Mouse (Mus musculus): ENCODE results near the gene Lmx1a. TPM values are rescaled to one million over a fixed set of nuclear protein-coding genes. Genes with fewer than 3 reads are reported as not detected.

Lmx1a gene
- total RNA-seq, 1 experiment from 2014 or later = not detected

DNA sequence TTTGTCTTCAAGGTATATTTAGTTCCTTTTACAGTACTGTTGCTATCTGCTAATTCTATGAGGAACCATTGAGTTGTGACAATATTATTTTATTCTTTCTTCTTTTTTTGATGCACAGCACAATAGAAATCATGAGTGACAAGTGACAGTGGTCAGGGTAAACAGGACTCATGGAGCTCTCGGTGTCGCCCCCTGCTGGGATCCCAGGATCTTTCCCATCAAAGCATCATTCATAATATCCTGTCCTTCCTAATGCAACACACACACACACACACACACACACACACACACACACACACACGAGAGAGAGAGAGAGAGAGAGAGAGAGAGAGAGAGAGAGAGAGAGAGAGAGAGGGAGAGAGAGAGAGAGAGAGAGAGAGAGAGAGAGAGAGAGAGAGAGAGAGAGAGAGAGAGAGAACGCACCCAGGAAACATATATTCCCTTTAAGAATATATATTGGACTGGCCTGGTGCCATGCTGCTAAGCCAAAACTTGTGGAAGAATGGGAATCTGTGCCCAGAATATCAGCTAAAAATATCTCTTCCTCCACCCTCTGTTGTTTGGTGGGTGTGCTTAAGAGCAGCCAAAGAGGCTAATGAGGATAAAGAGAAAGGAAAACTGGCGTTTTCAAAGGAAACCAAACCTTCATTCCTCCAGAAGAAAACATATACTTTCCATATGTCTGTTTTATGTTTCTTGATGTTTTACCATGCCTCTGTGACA is 90.9 kb downstream of the Lmx1a start:
- no peak for ATAC-seq (replicated peaks; ENCODE audit: low read depth, poor library complexity, severe bottlenecking)

GRCm38 (mm10) chr1:167781787-167782484 is 92.9 kb downstream of the Lmx1a start:
- ATAC-seq (replicated peaks; ENCODE audit: low read depth, poor library complexity, severe bottlenecking) = peak; percentile 80

GRCm38 (mm10) chr1:167784067-167784466 is 95.0 kb downstream of the Lmx1a start:
- ATAC-seq (replicated peaks; ENCODE audit: low read depth, poor library complexity, severe bottlenecking) = no peak

GRCm38 (mm10) chr1:167788684-167789413 is 99.8 kb downstream of the Lmx1a start:
- no peak for ATAC-seq (replicated peaks; ENCODE audit: low read depth, poor library complexity, severe bottlenecking)

- ATAC-seq (replicated peaks; ENCODE audit: low read depth, poor library complexity, severe bottlenecking) = no peak
Observed at GRCm38 (mm10) chr1:167789448-167789847, 100.4 kb downstream of the Lmx1a start.

- ATAC-seq (replicated peaks; ENCODE audit: low read depth, poor library complexity, severe bottlenecking) = no peak
Observed at GRCm38 (mm10) chr1:167790688-167791087, 101.7 kb downstream of the Lmx1a start.

DNA sequence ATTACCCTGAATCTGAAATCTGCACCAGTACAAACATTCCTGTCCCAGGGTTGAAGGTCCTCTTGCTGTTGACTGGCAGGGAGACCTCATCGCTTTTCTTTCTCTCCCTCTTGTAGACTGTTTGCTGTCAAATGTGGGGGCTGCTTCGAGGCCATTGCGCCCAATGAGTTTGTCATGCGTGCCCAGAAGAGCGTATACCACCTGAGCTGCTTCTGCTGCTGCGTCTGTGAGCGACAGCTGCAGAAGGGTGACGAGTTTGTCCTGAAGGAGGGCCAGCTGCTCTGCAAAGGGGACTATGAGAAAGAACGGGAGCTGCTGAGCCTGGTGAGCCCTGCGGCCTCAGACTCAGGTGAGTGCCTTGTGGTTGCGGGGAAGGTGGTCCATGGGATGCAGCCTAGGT is 102.2 kb downstream of the Lmx1a start:
- no peak for ATAC-seq (replicated peaks; ENCODE audit: low read depth, poor library complexity, severe bottlenecking)

DNA sequence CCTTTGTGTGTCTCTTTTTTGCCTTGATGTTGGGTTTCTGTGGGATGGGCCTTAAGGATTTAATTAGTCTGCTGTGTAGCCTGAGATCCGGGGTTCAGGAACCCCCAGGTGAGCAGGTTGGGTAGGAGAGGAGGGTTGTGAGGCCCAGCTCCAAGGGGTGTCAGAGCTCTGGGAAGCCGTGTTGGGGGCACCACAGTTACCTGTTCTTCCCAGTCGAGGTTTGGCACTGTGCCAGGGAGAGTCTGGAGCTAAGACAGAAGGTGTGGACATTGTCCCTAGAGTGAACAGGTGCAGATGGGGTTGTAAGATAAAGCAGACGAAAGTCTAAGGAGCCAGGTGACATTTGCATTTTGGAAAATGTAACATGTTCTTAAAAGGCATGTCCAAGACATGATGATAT is 112.9 kb downstream of the Lmx1a start:
- ATAC-seq (replicated peaks; ENCODE audit: low read depth, poor library complexity, severe bottlenecking) = no peak

GRCm38 (mm10) chr1:167802510-167803271 is 113.7 kb downstream of the Lmx1a start:
- peak; percentile 66 for ATAC-seq (replicated peaks; ENCODE audit: low read depth, poor library complexity, severe bottlenecking)

GRCm38 (mm10) chr1:167803351-167803981 is 114.4 kb downstream of the Lmx1a start:
- no peak for ATAC-seq (replicated peaks; ENCODE audit: low read depth, poor library complexity, severe bottlenecking)

DNA sequence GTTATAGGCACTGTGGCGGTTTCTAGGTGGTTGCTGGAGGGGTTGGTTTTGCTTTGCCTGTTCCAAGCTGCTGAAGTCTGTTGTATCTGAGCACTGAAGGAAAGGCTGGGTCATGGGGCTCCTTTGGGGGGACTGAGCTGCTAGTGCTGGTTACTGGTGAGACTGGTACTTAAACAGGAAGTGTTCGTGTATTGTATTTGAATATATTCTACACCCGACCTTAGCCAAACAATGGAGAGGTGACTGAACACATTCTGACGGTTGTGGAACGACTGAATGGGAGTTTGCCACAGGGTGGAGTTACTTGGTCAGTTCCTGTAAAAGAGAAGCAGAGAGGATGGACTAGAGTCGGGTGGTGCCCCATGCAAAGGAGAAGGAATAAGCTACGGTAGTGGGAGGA is 115.8 kb downstream of the Lmx1a start:
- no peak for ATAC-seq (replicated peaks; ENCODE audit: low read depth, poor library complexity, severe bottlenecking)

DNA sequence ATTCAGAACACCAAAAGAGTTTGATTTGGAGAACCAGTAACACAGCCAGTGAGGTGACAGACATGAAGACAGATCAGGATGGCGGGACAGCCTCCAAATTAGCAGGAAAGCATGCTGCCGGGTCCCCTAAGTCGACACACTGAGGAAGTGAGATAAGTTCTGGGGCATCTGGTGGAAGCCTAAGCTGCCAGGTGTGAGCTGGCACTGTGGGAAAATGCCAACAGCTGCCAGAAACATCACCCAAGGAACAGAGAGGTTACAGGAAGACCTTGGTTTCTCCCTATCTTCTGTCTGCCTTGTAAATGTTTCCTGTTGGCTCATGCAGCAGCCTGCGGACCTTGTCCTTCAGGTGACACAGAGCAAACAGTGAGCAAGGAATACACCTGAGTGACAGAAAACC is 122.1 kb downstream of the Lmx1a start:
- ATAC-seq (replicated peaks; ENCODE audit: low read depth, poor library complexity, severe bottlenecking) = no peak

DNA sequence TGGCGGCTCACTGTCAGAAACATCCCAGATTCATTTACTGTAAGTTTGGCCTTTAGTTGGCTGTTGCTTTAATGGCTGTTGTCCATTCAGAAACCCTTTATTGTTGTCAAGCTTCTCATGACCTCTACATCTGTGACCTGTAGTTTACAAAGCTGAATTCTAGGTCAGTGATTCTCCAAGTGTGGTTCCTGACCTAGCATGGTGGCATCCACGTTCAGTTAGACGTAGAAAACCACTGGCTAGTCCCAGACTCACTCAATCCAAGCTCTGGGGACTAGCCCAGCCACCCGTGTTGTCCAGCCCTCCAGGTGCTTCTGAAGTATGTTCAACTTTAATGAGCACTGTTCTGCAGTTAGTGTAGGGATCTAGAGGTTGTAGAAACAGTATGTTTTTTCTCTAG is 126.1 kb downstream of the Lmx1a start:
- no peak for ATAC-seq (replicated peaks; ENCODE audit: low read depth, poor library complexity, severe bottlenecking)

GRCm38 (mm10) chr1:167817028-167817427 is 128.0 kb downstream of the Lmx1a start:
- no peak for ATAC-seq (replicated peaks; ENCODE audit: low read depth, poor library complexity, severe bottlenecking)

DNA sequence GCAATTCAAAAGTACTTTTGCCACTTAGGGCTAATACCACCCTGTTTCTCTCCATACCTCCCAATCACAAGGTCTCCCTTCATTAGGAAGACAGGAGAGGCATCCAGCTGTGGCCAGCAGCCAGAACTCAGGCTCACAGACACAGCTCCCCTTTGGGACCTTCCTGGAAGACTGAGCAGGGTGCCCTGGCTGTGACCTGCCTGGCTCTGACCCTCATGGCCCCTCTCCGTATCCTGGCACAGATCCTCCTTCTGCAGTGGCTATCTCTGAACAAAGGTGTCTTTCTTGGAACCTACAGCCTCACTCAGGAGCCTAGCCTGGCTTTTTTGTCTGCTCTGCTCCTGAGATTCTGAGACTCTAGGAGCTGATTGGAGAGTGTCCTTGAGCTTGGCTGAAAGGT is 128.6 kb downstream of the Lmx1a start:
- no peak for ATAC-seq (replicated peaks; ENCODE audit: low read depth, poor library complexity, severe bottlenecking)

DNA sequence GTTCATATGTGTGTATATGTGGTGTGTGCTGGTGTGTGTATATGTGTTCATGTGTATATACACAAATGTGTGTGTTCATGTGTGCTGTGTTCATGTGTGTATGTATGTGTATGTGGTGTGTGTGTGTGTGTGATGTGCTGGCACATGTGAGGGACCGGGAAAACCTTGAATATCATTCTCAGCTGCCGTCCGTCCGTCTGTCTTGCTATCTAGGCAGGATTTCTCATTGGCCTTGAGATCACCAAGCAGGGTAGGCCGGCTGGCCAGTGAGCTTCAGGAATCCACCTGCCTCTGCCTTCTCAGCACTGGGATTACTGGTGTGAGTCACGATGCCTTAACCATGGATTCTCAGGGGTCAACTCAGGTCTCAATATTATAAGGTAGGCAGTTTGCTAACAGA is 131.0 kb downstream of the Lmx1a start:
- ATAC-seq (replicated peaks; ENCODE audit: low read depth, poor library complexity, severe bottlenecking) = no peak

GRCm38 (mm10) chr1:167821125-167821524 is 132.1 kb downstream of the Lmx1a start:
- ATAC-seq (replicated peaks; ENCODE audit: low read depth, poor library complexity, severe bottlenecking) = no peak

DNA sequence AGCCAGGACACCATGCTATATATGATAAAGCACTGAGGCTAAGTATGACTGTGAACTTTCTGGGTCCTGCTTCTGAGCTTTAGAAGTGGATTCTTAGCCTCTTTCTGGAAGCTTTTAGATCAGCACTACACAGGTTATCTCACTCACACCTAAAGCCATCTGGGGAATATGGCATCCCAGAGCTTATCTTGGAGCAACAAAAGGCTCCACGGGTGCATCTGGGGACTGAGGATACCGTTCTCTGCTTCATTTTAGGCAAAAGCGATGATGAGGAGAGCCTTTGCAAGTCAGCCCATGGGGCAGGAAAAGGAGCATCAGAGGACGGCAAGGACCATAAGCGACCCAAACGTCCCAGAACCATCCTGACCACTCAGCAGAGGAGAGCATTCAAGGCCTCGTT is 141.3 kb downstream of the Lmx1a start:
- no peak for ATAC-seq (replicated peaks; ENCODE audit: low read depth, poor library complexity, severe bottlenecking)

DNA sequence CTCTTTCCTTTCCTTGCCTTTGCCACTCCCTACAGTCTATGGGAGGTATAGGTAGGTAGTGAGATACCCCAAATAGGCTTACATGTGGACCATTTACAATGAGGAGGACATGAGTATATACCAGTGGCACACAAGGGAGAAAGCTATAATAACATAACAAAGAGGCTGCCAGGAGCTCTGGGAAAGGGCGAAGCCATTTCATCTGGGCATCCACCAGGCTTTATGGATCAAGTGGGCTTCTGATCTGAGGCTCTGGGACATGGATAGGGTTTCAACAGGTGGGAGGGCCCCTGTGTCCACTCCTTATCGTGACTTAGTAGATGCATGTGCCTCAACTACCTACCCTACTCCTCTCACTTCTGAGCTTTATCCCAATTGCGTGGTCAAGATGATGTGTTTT is 142.6 kb downstream of the Lmx1a start:
- ATAC-seq (replicated peaks; ENCODE audit: low read depth, poor library complexity, severe bottlenecking) = no peak

GRCm38 (mm10) chr1:167854801-167855200 is 165.8 kb downstream of the Lmx1a start:
- no peak for ATAC-seq (replicated peaks; ENCODE audit: low read depth, poor library complexity, severe bottlenecking)

Data from common myeloid progenitor, adult 5-6 weeks (primary cell).